ENCODE assay signal across 15 mouse cellular contexts in genomic region chr12:118367307-118368076, GRCm38 (mm10).
DNase-seq lines count a peak whose midpoint lies in the region; ATAC-seq and TF ChIP-seq lines count a peak whose summit lies in the region.
"Had no signal": no experiment of that assay in that cellular context is flagged by ENCODE, and none has a peak within 500 bp of the region (broad histone marks: within the 10 kb centered on the region; RNA-seq: fewer than 3 reads in every experiment).

No protein-coding gene starts in this region.

- TF ChIP-seq CTCF in liver, postnatal 0 days (IDR thresholded peaks at IDR 0.05; ENCODE audit: low read depth), result no peak

- no peak overlapping the region for H3K9ac ChIP-seq in liver, postnatal 0 days (replicated peaks)
- no peak overlapping the region for H3K9ac ChIP-seq in forebrain, embryonic 14.5 days (ENCODE audit: low read length)
- H3K9ac ChIP-seq: forebrain, postnatal 0 days; heart, embryonic 15.5 days; hindbrain, embryonic 15.5 days had no signal

- no peaks in the 10 kb centered on the region for H3K27me3 ChIP-seq in liver, postnatal 0 days (ENCODE audit: insufficient read depth, low read length)
- no peaks in the 10 kb centered on the region for H3K27me3 ChIP-seq in forebrain, embryonic 14.5 days (replicated peaks; ENCODE audit: control insufficient read depth, insufficient read depth, low read length)
- H3K27me3 ChIP-seq: heart, embryonic 15.5 days; hindbrain, embryonic 15.5 days had no signal

- no peaks in the 10 kb centered on the region for H3K36me3 ChIP-seq in liver, postnatal 0 days (replicated peaks; ENCODE audit: insufficient read depth, low read length)
- no peaks in the 10 kb centered on the region for H3K36me3 ChIP-seq in forebrain, embryonic 14.5 days (ENCODE audit: control insufficient read depth, insufficient read depth, low read length)
- H3K36me3 ChIP-seq: heart, embryonic 15.5 days; hindbrain, embryonic 15.5 days had no signal

- H3K4me1 ChIP-seq in liver, postnatal 0 days (ENCODE audit: insufficient read depth), result peaks cover 3% of the 10 kb centered on the region; the same call in 1 of the 2 replicates
- no peaks in the 10 kb centered on the region for H3K4me1 ChIP-seq in forebrain, embryonic 14.5 days (ENCODE audit: control insufficient read depth, insufficient read depth, low read length)
- H3K4me1 ChIP-seq: heart, embryonic 15.5 days; hindbrain, embryonic 15.5 days had no signal

- peak; percentile 39 for DNase-seq in heart, adult 11 months
- DNase-seq in heart, postnatal 14 days, result no peak
- peak; percentile 8 for DNase-seq in urinary bladder, postnatal 14 days (ENCODE audit: low spot score)
- no peak for DNase-seq in urinary bladder, postnatal 25 days (ENCODE audit: low spot score)
- peak; percentile 31 for DNase-seq in liver, postnatal 0 days
- DNase-seq in forebrain, embryonic 14.5 days (ENCODE audit: low spot score), result no peak
- DNase-seq in thymus, adult 18-20 months, result no peak
- no peak for DNase-seq in embryo, embryonic 10 days (ENCODE audit: low spot score)
- DNase-seq: cerebellum, adult 11-12 months; forebrain, postnatal 0 days; left cerebral cortex, postnatal 4 days; right cerebral cortex, postnatal 25 days; thymus, postnatal 25 days had no signal

- H3K4me2 ChIP-seq in liver, postnatal 0 days (ENCODE audit: low read depth, low read length), result no peak overlapping the region
- H3K4me2 ChIP-seq in forebrain, embryonic 14.5 days (ENCODE audit: low read length), result no peak overlapping the region
- H3K4me2 ChIP-seq: heart, embryonic 15.5 days; hindbrain, embryonic 15.5 days had no signal

- intact Hi-C loops in heart, postnatal 14 days (cut with DNase I), result no loop called here

- TF ChIP-seq EP300 in liver, postnatal 0 days (IDR thresholded peaks at IDR 0.05; ENCODE audit: low read depth), result peak; percentile 83

- 47% methylated on average over 10 of the region's 10 CpGs for WGBS in liver, postnatal 0 days (ENCODE audit: insufficient replicate concordance)
- 88% methylated on average over 10 of the region's 10 CpGs for WGBS in forebrain, embryonic 14.5 days

- peak; percentile 96 for ATAC-seq in liver, postnatal 0 days
- ATAC-seq in forebrain, embryonic 14.5 days, result no peak
- ATAC-seq: forebrain, postnatal 0 days had no signal

- H3K27ac ChIP-seq in liver, postnatal 0 days (ENCODE audit: low read depth), result peak overlapping the region; percentile 63
- no peak overlapping the region for H3K27ac ChIP-seq in forebrain, embryonic 14.5 days (ENCODE audit: low read depth, low read length)
- H3K27ac ChIP-seq: heart, embryonic 15.5 days; hindbrain, embryonic 15.5 days had no signal

- no peaks in the 10 kb centered on the region for H3K9me3 ChIP-seq in liver, postnatal 0 days (ENCODE audit: low read length)
- no peaks in the 10 kb centered on the region for H3K9me3 ChIP-seq in forebrain, embryonic 14.5 days (replicated peaks; ENCODE audit: control insufficient read depth, low read length)
- H3K9me3 ChIP-seq: heart, embryonic 15.5 days; hindbrain, embryonic 15.5 days had no signal

- H3K4me3 ChIP-seq in liver, postnatal 0 days (ENCODE audit: low read depth, low read length), result no peak overlapping the region
- H3K4me3 ChIP-seq in forebrain, embryonic 14.5 days (ENCODE audit: low read depth, low read length), result no peak overlapping the region
- H3K4me3 ChIP-seq: heart, embryonic 15.5 days; hindbrain, embryonic 15.5 days had no signal

Comparison
In these comparisons a context has a peak if more than half of its experiments do, and no peak if none do; other contexts are left out.
1. DNase-seq: peak in heart, adult 11 months (single experiment), urinary bladder, postnatal 14 days (single experiment) and liver, postnatal 0 days (single experiment); none in heart, postnatal 14 days (0 of 2), urinary bladder, postnatal 25 days (single experiment), forebrain, embryonic 14.5 days (single experiment), thymus, adult 18-20 months (0 of 2) and embryo, embryonic 10 days (single experiment).